Mouse (Mus musculus) neural tube, embryonic 15.5 days (tissue): ENCODE results near the gene Rnf8. TPM values are rescaled to one million over a fixed set of nuclear protein-coding genes. Genes with fewer than 3 reads are reported as not detected.

ENCODE experiments used
- ATAC-seq: fragments of 200-750 bp; cut with Nextera tagmentation; 2 replicates; pipeline ENCODE4 v1.8.0; 2017; ENCODE audit warnings: mild to moderate bottlenecking, moderate TSS enrichment, moderate library complexity; ENCODE audit not compliant: low FRiP score
- H3K27ac ChIP-seq: fragments of 300-500 bp; sonication (generic); replicated peaks from 2 replicates; pipeline ENCODE4 v1.5.1; 2015; ENCODE audit warnings: mild to moderate bottlenecking, inconsistent platforms
- H3K27me3 ChIP-seq: fragments of 300-500 bp; sonication (generic); replicated peaks from 2 replicates; pipeline ENCODE4 v1.6.1; 2015; ENCODE audit warnings: inconsistent platforms
- H3K36me3 ChIP-seq: fragments of 300-500 bp; sonication (generic); 2 replicates; pipeline ENCODE4 v1.6.1; 2015; ENCODE audit warnings: inconsistent platforms
- H3K4me1 ChIP-seq: fragments of 300-500 bp; sonication (generic); 2 replicates; pipeline ENCODE4 v1.6.1; 2015; ENCODE audit warnings: inconsistent platforms
- H3K4me2 ChIP-seq: fragments of 300-500 bp; sonication (generic); 2 replicates; pipeline ENCODE4 v1.6.1; 2015; ENCODE audit warnings: inconsistent platforms, mild to moderate bottlenecking, moderate library complexity
- H3K4me3 ChIP-seq: fragments of 300-500 bp; sonication (generic); replicated peaks from 2 replicates; pipeline ENCODE4 v1.5.1; 2015; ENCODE audit warnings: mild to moderate bottlenecking, inconsistent platforms
- H3K9ac ChIP-seq: fragments of 300-500 bp; sonication (generic); replicated peaks from 2 replicates; pipeline ENCODE4 v1.6.1; 2015; ENCODE audit warnings: mild to moderate bottlenecking, inconsistent platforms
- H3K9me3 ChIP-seq: fragments of 300-500 bp; sonication (generic); replicated peaks from 2 replicates; pipeline ENCODE4 v1.6.1; 2016; ENCODE audit warnings: inconsistent platforms
- WGBS: fragments of 180-500 bp; shearing (Covaris S2); methylation state at CpG from one replicate; pipeline ENCODE4 v1.1.7; 2015; ENCODE audit warnings: mixed read lengths; 5-methylcytosine and 5-hydroxymethylcytosine counted together
- polyA plus RNA-seq: library from polyadenylated mRNA; unstranded; fragments of >200 nt; fragmentation: Nextera tagmentation; extraction: Ambion mirVana; gene quantifications from 2 replicates; pipeline ENCODE4 v1.2.1, GENCODE M21; 2015

Gene Rnf8
- 78.0 and 78.6 TPM in 2 replicates for polyA plus RNA-seq

- WGBS: 2% methylated on average over 52 of the region's 52 CpGs
- peaks cover 12% of the 10 kb centered on the region; the same call in 1 of the 2 replicates for H3K36me3 ChIP-seq
- H3K27ac ChIP-seq: peak within 1 kb of the TSS; percentile 87
- H3K9me3 ChIP-seq: no peaks in the 10 kb centered on the region
- H3K4me1 ChIP-seq: peaks cover 34% of the 10 kb centered on the region
- H3K27me3 ChIP-seq: no peaks in the 10 kb centered on the region
- peak within 1 kb of the TSS; percentile 67 for H3K4me3 ChIP-seq
- peak within 1 kb of the TSS; percentile 84 for H3K4me2 ChIP-seq
- ATAC-seq: peak; percentile 90
- H3K9ac ChIP-seq: peak within 1 kb of the TSS; percentile 79
Measured at GRCm38 (mm10) chr17:29614115-29615023, at the start of gene Rnf8, which contains the start of gene Gm28043. Gene Rnf8 (plus strand): TSS chr17:29614790. Gene Gm28043 (plus strand): TSS chr17:29614876.

GRCm38 (mm10) chr17:29565521-29565920 is 49.1 kb upstream of the Rnf8 start:
- no peaks in the 10 kb centered on the region for H3K9me3 ChIP-seq
- H3K27me3 ChIP-seq: no peaks in the 10 kb centered on the region
- 98% methylated on average over 5 of the region's 5 CpGs for WGBS
- H3K36me3 ChIP-seq: peaks cover 22% of the 10 kb centered on the region
- no peak overlapping the region for H3K9ac ChIP-seq
- peak overlapping the region; percentile 41; the same call in 1 of the 2 replicates for H3K27ac ChIP-seq
- no peak for ATAC-seq
- no peak overlapping the region for H3K4me3 ChIP-seq
- H3K4me2 ChIP-seq: no peak overlapping the region
- H3K4me1 ChIP-seq: peaks cover 18% of the 10 kb centered on the region; the same call in 1 of the 2 replicates

- 89% methylated on average over 15 of the region's 15 CpGs for WGBS
- no peak overlapping the region for H3K4me2 ChIP-seq
- peaks cover 18% of the 10 kb centered on the region; the same call in 1 of the 2 replicates for H3K4me1 ChIP-seq
- ATAC-seq: no peak
- H3K9ac ChIP-seq: no peak overlapping the region
- no peaks in the 10 kb centered on the region for H3K9me3 ChIP-seq
- no peaks in the 10 kb centered on the region for H3K27me3 ChIP-seq
- no peak overlapping the region for H3K27ac ChIP-seq
- H3K4me3 ChIP-seq: no peak overlapping the region
- H3K36me3 ChIP-seq: peaks cover 52% of the 10 kb centered on the region
Measured at GRCm38 (mm10) chr17:29568435-29568834, 46.2 kb upstream of the Rnf8 start.

- no peak overlapping the region for H3K4me2 ChIP-seq
- 81% methylated on average over 6 of the region's 6 CpGs for WGBS
- no peaks in the 10 kb centered on the region for H3K27me3 ChIP-seq
- ATAC-seq: no peak
- H3K27ac ChIP-seq: no peak overlapping the region
- H3K36me3 ChIP-seq: peaks cover 62% of the 10 kb centered on the region
- peaks cover 18% of the 10 kb centered on the region; the same call in 1 of the 2 replicates for H3K4me1 ChIP-seq
- no peaks in the 10 kb centered on the region for H3K9me3 ChIP-seq
- H3K9ac ChIP-seq: no peak overlapping the region
- H3K4me3 ChIP-seq: no peak overlapping the region
Measured at GRCm38 (mm10) chr17:29569831-29570230, 44.8 kb upstream of the Rnf8 start.

- Histone ChIP-seq H3K36me3 (peaks cover 56% of the 10 kb centered on the region), H3K27ac (no peak overlapping the region), H3K9me3 (no peaks in the 10 kb centered on the region), H3K4me1 (no peaks in the 10 kb centered on the region), H3K27me3 (no peaks in the 10 kb centered on the region), H3K4me2 (no peak overlapping the region), H3K9ac (no peak overlapping the region), H3K4me3 (no peak overlapping the region)
- ATAC-seq: no peak
- 92% methylated on average over 4 of the region's 4 CpGs for WGBS
Measured at GRCm38 (mm10) chr17:29579579-29580126, 34.9 kb upstream of the Rnf8 start.

- Histone ChIP-seq H3K9ac (no peak overlapping the region), H3K4me3 (no peak overlapping the region), H3K27me3 (no peaks in the 10 kb centered on the region), H3K4me2 (no peak overlapping the region), H3K9me3 (no peaks in the 10 kb centered on the region), H3K27ac (no peak overlapping the region), H3K4me1 (peaks cover 1% of the 10 kb centered on the region; the same call in 1 of the 2 replicates), H3K36me3 (peaks cover 22% of the 10 kb centered on the region)
- WGBS: 87% methylated on average over 5 of the region's 5 CpGs
- no peak for ATAC-seq
Measured at GRCm38 (mm10) chr17:29583569-29583968, 31.0 kb upstream of the Rnf8 start.

- WGBS: 80% methylated on average over 5 of the region's 5 CpGs
- peaks cover 16% of the 10 kb centered on the region for H3K36me3 ChIP-seq
- H3K4me1 ChIP-seq: peaks cover 8% of the 10 kb centered on the region
- no peak overlapping the region for H3K4me3 ChIP-seq
- H3K27me3 ChIP-seq: no peaks in the 10 kb centered on the region
- no peak for ATAC-seq
- H3K4me2 ChIP-seq: no peak overlapping the region
- no peaks in the 10 kb centered on the region for H3K9me3 ChIP-seq
- no peak overlapping the region for H3K9ac ChIP-seq
- no peak overlapping the region for H3K27ac ChIP-seq
Measured at GRCm38 (mm10) chr17:29584306-29584705, 30.3 kb upstream of the Rnf8 start.

- Histone ChIP-seq H3K27me3 (no peaks in the 10 kb centered on the region), H3K27ac (no peak overlapping the region), H3K9ac (no peak overlapping the region), H3K4me1 (peaks cover 13% of the 10 kb centered on the region), H3K36me3 (peaks cover 12% of the 10 kb centered on the region), H3K4me2 (no peak overlapping the region), H3K4me3 (no peak overlapping the region), H3K9me3 (no peaks in the 10 kb centered on the region)
- WGBS: 62% methylated on average over 3 of the region's 3 CpGs
- no peak for ATAC-seq
Measured at GRCm38 (mm10) chr17:29584737-29585136, 29.9 kb upstream of the Rnf8 start.

- H3K4me2 ChIP-seq: no peak overlapping the region
- ATAC-seq: no peak
- 92% methylated on average over 6 of the region's 6 CpGs for WGBS
Measured at GRCm38 (mm10) chr17:29585446-29585845, 29.1 kb upstream of the Rnf8 start.

GRCm38 (mm10) chr17:29586921-29587320 is 27.7 kb upstream of the Rnf8 start:
- peaks cover 21% of the 10 kb centered on the region for H3K4me1 ChIP-seq
- no peak overlapping the region for H3K9ac ChIP-seq
- no peak overlapping the region for H3K4me3 ChIP-seq
- H3K9me3 ChIP-seq: no peaks in the 10 kb centered on the region
- H3K36me3 ChIP-seq: peaks cover under 1% of the 10 kb centered on the region; the same call in 1 of the 2 replicates
- no peak for ATAC-seq
- H3K4me2 ChIP-seq: no peak overlapping the region
- H3K27me3 ChIP-seq: no peaks in the 10 kb centered on the region
- WGBS: 91% methylated on average over 9 of the region's 9 CpGs
- H3K27ac ChIP-seq: no peak overlapping the region

More at GRCm38 (mm10) chr17:29585446-29585845, 29.1 kb upstream of the Rnf8 start:
- Histone ChIP-seq H3K9me3 (no peaks in the 10 kb centered on the region), H3K4me1 (peaks cover 18% of the 10 kb centered on the region), H3K36me3 (peaks cover 8% of the 10 kb centered on the region), H3K9ac (no peak overlapping the region), H3K27ac (no peak overlapping the region), H3K4me3 (no peak overlapping the region), H3K27me3 (no peaks in the 10 kb centered on the region)

- Histone ChIP-seq H3K27ac (peak overlapping the region; percentile 70), H3K9me3 (no peaks in the 10 kb centered on the region), H3K27me3 (no peaks in the 10 kb centered on the region), H3K4me1 (peaks cover 21% of the 10 kb centered on the region), H3K9ac (no peak overlapping the region), H3K36me3 (peaks cover 5% of the 10 kb centered on the region), H3K4me2 (no peak overlapping the region), H3K4me3 (no peak overlapping the region)
- WGBS: 24% methylated on average over 11 of the region's 11 CpGs
- ATAC-seq: peak; percentile 81
Measured at GRCm38 (mm10) chr17:29589221-29589898, 25.2 kb upstream of the Rnf8 start.
